Mouse (Mus musculus): Measurements from ENCODE around the gene Gfra4.
A peak's percentile ranks its signal among the peaks of the same experiment; 100 is the strongest.
"Not testable (repeated sequence)": the region's sequence is repeated elsewhere in the genome, so short reads cannot be mapped to it uniquely, and the experiment has no call there.

Gene Gfra4

GRCm38 (mm10) chr2:131044989-131045720 lies 2.3 kb upstream of the Gfra4 start:
- peak; percentile 34 for DNase-seq

GRCm38 (mm10) chr2:131044354-131044852 lies 1.5 kb upstream of the Gfra4 start:
- DNase-seq = no peak

- peak; percentile 40 for DNase-seq
Observed at GRCm38 (mm10) chr2:131040854-131041825, 1.7 kb downstream of the Gfra4 start.

- no peak for DNase-seq
Observed at GRCm38 (mm10) chr2:131038675-131039074, 4.2 kb downstream of the Gfra4 start.

- no peak for DNase-seq
Observed at GRCm38 (mm10) chr2:131038197-131038596, 4.7 kb downstream of the Gfra4 start.

GRCm38 (mm10) chr2:131037226-131037990 lies 5.5 kb downstream of the Gfra4 start:
- DNase-seq = peak; percentile 47

- no peak for DNase-seq
Observed at GRCm38 (mm10) chr2:131036757-131037156, 6.1 kb downstream of the Gfra4 start.

DNA sequence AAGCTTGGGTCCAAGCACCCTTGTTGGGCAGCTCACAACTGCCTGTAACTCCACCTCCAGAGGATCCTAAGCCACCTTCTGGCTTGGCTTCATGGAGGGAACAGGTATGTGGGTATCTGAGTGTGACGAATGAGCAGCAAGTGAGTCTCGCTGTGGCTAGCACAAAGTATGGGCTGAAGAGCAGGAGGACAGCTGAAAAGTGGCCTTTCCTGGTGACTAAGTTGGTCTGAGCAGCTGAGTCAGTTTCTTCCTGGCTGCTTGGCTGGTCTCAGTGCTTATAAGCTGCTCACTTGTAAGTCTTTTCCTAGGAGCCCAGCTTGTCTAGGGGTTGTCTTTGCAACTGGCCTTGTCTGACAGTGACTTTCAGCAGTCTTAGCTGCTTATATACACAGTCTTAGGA lies 6.5 kb downstream of the Gfra4 start:
- DNase-seq = no peak

DNA sequence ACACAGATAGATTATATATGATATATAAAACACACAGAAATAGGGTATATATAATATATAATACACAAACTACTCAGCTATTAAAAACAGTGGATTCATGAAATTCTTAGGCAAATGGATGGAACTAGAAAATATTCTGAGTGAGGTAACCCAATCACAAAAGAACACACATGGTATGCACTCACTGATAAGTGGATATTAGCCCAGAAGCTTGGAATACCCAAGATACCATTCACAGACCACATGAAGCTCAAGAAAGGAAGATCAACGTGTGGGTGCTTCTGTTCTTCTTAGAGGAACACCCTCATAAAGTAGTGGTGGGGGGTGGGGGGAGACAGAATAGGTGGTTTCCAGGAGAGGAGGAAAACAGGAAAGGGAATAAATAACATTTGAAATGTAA lies 11.5 kb downstream of the Gfra4 start:
- not testable (repeated sequence) for DNase-seq

DNA sequence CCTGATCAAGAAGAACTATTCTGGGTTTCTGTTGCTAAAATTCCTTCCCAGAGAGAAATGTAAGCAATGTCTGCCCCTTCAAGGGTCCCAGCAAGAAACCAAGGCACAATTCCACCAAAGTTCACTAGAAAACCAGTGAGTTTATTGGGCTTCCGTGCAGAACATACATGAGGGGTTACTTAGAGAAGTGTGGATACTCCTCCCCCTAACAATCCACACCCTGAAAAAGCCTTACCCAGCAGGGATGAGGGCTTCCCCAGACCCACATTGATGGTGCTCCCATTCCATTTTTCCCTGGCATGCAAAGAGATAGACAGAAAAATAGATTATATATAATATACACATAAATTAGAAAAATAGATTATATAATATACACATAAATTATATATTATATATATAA lies 11.9 kb downstream of the Gfra4 start:
- no peak for DNase-seq

DNA sequence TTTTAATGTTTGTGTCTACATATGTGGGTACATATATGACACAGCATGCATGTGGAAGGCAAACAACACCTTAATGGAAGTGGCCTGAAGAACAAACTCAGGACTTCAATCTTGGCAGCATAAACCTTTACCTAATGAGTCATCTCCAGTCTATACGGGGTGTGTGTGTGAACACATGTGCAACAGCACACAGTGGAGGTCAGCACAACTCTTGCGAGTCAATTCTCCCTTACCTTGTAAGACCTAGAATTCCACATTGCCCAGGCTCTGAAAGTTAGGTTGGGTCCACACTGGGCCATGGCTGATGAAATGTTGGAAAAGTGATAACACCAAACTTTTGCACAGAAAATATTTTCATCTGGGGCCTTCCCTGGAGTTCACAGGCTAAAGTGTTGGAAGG lies 12.3 kb downstream of the Gfra4 start:
- DNase-seq = no peak

DNA sequence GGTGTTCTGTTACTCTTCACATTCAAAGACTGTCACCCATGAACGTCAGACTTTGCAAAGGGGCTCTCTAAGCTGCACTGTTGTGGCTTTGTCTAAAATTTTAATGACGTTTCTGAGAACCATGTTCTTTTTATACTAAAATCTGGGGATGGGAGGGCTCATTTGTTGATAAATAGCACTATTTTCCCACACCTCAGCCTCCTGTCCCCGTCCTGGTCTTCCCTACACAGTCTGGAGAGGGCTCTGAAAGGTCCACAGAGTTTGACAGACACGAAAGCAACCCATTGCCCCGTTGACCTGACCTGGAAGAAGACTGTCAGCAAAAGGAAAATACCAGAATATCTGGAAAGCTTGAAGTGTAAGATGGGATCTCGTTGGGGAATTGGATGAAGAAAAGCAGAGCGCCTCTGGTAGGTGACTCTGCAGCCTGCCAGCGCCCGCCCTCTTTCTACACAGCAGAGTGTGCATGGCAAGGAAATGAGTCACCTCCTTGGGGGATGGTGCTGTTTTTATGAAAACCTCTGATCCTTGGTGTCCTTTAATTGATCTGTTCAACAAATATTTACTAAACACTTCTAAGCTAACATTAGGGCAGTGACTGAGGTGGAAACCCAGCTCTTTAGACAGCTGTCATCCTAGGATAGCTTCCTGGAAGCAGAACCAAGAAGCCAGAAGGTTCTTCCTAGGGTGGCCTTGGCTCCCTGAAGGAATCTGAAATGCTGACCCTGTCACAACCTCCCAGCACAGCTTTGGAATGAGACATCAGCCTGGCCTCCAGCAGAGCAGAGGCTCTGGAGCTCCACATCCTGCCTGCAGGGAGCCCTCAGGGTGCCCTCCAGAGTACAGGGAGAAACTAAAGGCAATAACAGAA lies 13.6 kb downstream of the Gfra4 start:
- DNase-seq = peak; percentile 21

DNA sequence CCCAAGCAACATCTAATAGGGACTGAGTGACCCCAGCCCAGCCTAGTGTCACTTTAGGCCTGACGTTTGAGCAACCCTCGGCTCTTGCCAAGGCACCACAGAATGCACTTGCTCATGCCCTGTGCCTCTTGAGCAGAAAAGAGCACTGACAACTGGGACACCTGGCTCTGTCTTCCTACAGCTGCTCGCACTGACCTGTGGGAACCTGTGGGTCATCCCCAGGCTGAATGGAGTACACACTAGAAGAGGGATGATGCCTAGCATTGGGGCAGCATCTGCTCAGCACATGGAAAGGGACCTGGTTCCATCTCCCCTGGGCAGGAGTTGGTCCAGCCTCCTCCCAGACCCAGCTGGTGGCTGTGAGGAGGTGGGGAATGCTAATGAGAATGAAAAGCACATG lies 15.9 kb downstream of the Gfra4 start:
- DNase-seq = no peak

DNA sequence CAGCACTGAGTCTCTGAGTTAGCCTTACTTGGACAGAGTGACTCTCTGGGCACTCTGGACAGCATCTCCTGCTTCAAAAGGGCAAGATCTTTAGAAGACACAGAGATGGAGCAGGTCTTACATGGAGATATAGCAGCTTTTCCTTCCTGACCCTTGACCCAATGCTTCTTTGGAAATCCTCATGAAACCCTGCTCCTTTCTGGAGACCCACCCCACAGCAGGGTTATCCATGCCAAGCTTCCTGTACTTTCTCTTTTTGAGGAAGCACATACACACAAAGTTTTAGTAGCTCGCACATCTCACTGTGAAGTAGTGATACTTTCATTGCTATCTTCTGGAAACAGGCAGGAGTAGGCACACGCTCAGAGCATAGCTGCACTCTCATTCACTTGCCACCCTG lies 17.7 kb downstream of the Gfra4 start:
- DNase-seq = no peak

- DNase-seq = no peak
Observed at GRCm38 (mm10) chr2:131010566-131010965, 32.3 kb downstream of the Gfra4 start.

DNA sequence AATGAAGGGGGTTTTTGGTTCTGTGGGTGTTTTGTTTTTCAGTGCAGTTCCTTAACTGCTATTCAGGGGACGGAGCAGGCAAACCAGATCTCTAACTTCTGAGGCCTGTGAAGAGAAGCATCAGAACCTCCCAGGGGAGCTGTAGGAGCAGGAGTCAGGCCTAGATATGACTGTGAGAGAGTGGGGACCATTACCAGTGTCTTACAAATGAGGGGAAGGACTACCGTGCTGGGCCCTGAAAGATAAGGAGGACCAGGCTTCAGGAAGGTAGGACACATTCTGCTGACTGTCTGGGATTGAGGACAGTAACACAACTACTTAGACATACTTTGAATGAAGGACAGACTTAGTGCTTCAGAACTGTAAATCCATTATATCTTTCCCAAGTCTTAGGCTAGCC lies 33.8 kb downstream of the Gfra4 start:
- DNase-seq = no peak

DNA sequence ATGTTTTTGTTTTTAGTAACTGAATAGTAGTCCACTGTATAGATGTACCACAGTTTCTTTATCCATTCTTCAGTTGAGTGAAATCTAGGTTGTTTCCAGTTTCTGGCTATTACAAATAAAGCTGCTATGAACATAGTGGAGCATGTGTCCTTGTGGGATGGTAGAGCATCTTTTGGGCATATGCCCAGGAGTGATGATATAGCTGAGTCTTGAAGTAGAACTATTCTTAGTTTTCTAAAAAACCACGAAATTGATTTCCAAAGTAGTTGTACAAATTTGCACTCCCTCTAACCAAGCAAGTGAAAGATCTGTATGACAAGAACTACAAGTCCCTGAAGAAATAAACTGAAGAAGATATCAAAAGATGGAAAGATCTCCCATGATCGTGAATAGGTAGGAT lies 50.1 kb downstream of the Gfra4 start:
- no peak for DNase-seq

Measured in kidney, postnatal 14 days (tissue).